Mouse (Mus musculus): Measurements from ENCODE around the gene Hist1h2ao. TPM values are rescaled to one million over a fixed set of nuclear protein-coding genes. Genes with fewer than 3 reads are reported as not detected.
A peak's percentile ranks its signal among the peaks of the same experiment; 100 is the strongest.

Gene Hist1h2ao
- total and polyA plus RNA-seq, 3 experiments: 693 TPM; not detected in 2

DNA sequence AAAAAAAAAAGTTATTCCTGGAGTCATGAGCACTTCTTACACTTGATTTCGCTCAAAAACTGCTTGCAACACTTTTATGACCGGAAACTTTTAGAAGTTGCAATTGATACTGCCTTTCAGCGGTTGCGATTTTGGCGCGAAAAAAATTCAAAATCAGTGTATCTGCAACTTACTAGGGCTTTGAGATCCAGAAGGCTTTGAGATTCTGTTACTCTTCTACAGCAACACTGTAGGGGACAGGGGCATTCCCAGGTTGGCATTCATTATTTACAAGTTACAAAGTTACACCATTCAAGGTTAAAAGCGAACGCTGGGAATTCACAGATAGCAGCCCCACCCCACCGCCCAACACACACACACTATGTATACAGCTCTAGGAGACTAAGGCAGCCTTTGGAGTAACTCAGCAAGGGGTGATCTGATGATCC is 26.5 kb upstream of the Hist1h2ao start:
- H3K9ac ChIP-seq (ENCODE audit: insufficient read depth, low read depth): peak overlapping the region; percentile 37
- no peaks in the 10 kb centered on the region for H3K9me3 ChIP-seq (replicated peaks; ENCODE audit: low read length)
- H3K79me2 ChIP-seq (replicated peaks; ENCODE audit: control insufficient read depth, extremely low read depth, insufficient read depth, poor library complexity, severe bottlenecking): no peaks in the 10 kb centered on the region
- dilution Hi-C loops (cut with MboI; ENCODE audit: extremely low pct_ligation_motif_present, extremely low pct_unique_long_range_greater_than_20kb, low sequenced_read_pairs): no loop called here
- H3K4me2 ChIP-seq (ENCODE audit: insufficient read depth, low read depth, poor library complexity, severe bottlenecking): peak overlapping the region; percentile 72
- H3K27ac ChIP-seq (ENCODE audit: insufficient read depth, low read depth): peak overlapping the region; percentile 85
- no peaks in the 10 kb centered on the region for H3K27me3 ChIP-seq (replicated peaks)
- in situ Hi-C loops (cut with MboI; ENCODE audit: low pct_ligation_motif_present, low pct_unique_long_range_greater_than_20kb, low sequenced_read_pairs): no loop called here
- no peaks in the 10 kb centered on the region for H3K36me3 ChIP-seq (replicated peaks in 1 of 2; ENCODE audit: control insufficient read depth in 1 of 2, insufficient read depth in 1 of 2, low read length in 1 of 2)
- no peak for TF ChIP-seq ZKSCAN1 (IDR thresholded peaks at IDR 0.05; ENCODE audit: borderline replicate concordance, low read depth, low read length)
- peak; percentile 97 for TF ChIP-seq E2F4 (IDR thresholded peaks at IDR 0.05; ENCODE audit: insufficient replicate concordance, low read depth, low read length)
- peak; percentile 40; the same call in 1 of the 2 replicates for TF ChIP-seq ZNF384 (IDR thresholded peaks at IDR 0.05; ENCODE audit: low read depth, low read length)
- no peak for TF ChIP-seq PAX5 (IDR thresholded peaks at IDR 0.05; ENCODE audit: low read length)
- TF ChIP-seq IRF4 (IDR thresholded peaks at IDR 0.05; ENCODE audit: low read depth, low read length): peak; percentile 34; the same call in 1 of the 2 replicates
- no peak for TF ChIP-seq EP300 (IDR thresholded peaks at IDR 0.05; ENCODE audit: low read length)
- no peak for TF ChIP-seq RAD21 (IDR thresholded peaks at IDR 0.05; ENCODE audit: low read depth, low read length)
- peak; percentile 65 for DNase-seq (ENCODE audit: extremely low read depth)
- peaks cover 0 to 33% of the 10 kb centered on the region in 2 experiments; a peak in 3 of 4 replicates for H3K4me1 ChIP-seq (ENCODE audit: control insufficient read depth in 1 of 2, insufficient read depth in 2 of 2)
- peak overlapping the region in 1 of 3 experiments; percentile 25 for H3K4me3 ChIP-seq (replicated peaks in 1 of 3; ENCODE audit: low read depth in 2 of 3, low read length in 2 of 3, poor library complexity in 1 of 3)

DNA sequence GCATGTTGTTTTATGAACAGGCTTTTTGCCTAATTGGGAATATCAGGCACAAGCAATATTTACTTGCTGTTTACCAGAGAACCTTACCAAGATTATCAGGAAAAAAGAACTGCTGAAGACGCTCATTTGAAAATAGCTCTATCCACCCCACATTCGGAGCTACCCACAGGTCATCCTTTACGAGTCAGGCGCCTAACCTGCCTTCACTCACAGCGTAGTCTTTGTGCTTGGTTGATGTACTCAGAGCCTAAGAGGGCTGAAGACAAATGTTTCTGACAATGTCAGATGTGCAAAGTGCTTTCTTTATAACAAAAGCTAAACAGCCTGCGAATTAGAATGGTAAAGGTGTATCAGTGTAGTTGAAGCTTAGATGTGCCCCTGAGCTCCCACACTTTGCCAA is 26.0 kb upstream of the Hist1h2ao start:
- H3K4me2 ChIP-seq (ENCODE audit: insufficient read depth, low read depth, poor library complexity, severe bottlenecking): peak overlapping the region; percentile 72
- no peak overlapping the region for H3K4me3 ChIP-seq (replicated peaks in 1 of 3; ENCODE audit: low read depth in 2 of 3, low read length in 2 of 3, poor library complexity in 1 of 3)
- in situ Hi-C loops (cut with MboI; ENCODE audit: low pct_ligation_motif_present, low pct_unique_long_range_greater_than_20kb, low sequenced_read_pairs) (no loop called here), dilution Hi-C loops (cut with MboI; ENCODE audit: extremely low pct_ligation_motif_present, extremely low pct_unique_long_range_greater_than_20kb, low sequenced_read_pairs) (no loop called here)
- no peaks in the 10 kb centered on the region for H3K79me2 ChIP-seq (replicated peaks; ENCODE audit: control insufficient read depth, extremely low read depth, insufficient read depth, poor library complexity, severe bottlenecking)
- TF ChIP-seq KAT2A (IDR thresholded peaks at IDR 0.05; ENCODE audit: insufficient replicate concordance, low read length) (no peak), SMC3 (IDR thresholded peaks at IDR 0.05; ENCODE audit: low read depth, low read length) (no peak), TCF12 (IDR thresholded peaks at IDR 0.05; ENCODE audit: low read depth, low read length) (no peak), IRF4 (IDR thresholded peaks at IDR 0.05; ENCODE audit: low read depth, low read length) (no peak), USF2 (conservative IDR thresholded peaks at IDR 0.05; ENCODE audit: low read depth, low read length) (no peak), CHD2 (IDR thresholded peaks at IDR 0.05; ENCODE audit: low read length) (no peak), JUN (IDR thresholded peaks at IDR 0.05; ENCODE audit: insufficient read depth, low read depth, low read length) (no peak), UBTF (IDR thresholded peaks at IDR 0.05; ENCODE audit: low read depth, low read length) (no peak), USF1 (IDR thresholded peaks at IDR 0.05; ENCODE audit: low read depth, low read length) (no peak), MYC (IDR thresholded peaks at IDR 0.05; ENCODE audit: low read depth, low read length) (no peak), JUND (conservative IDR thresholded peaks at IDR 0.05; ENCODE audit: low read depth, low read length) (no peak), GABPA (IDR thresholded peaks at IDR 0.05; ENCODE audit: insufficient replicate concordance, low read depth, low read length) (no peak), POLR2AphosphoS2 (IDR thresholded peaks at IDR 0.05; ENCODE audit: low read depth, low read length) (no peak), EP300 (IDR thresholded peaks at IDR 0.05; ENCODE audit: low read length) (no peak), NRF1 (IDR thresholded peaks at IDR 0.05; ENCODE audit: low read depth, low read length) (no peak), ETS1 (conservative IDR thresholded peaks at IDR 0.05; ENCODE audit: low read depth, low read length) (no peak), MAZ (IDR thresholded peaks at IDR 0.05; ENCODE audit: low read depth, low read length) (no peak), RCOR1 (conservative IDR thresholded peaks at IDR 0.05; ENCODE audit: low read depth, low read length) (no peak), BHLHE40 (IDR thresholded peaks at IDR 0.05; ENCODE audit: low read depth, low read length) (no peak)
- peaks cover 0 to 33% of the 10 kb centered on the region in 2 experiments; a peak in 3 of 4 replicates for H3K4me1 ChIP-seq (ENCODE audit: control insufficient read depth in 1 of 2, insufficient read depth in 2 of 2)
- peak overlapping the region; percentile 85; the same call in 1 of the 2 replicates for H3K27ac ChIP-seq (ENCODE audit: insufficient read depth, low read depth)
- no peaks in the 10 kb centered on the region for H3K36me3 ChIP-seq (replicated peaks in 1 of 2; ENCODE audit: control insufficient read depth in 1 of 2, insufficient read depth in 1 of 2, low read length in 1 of 2)
- DNase-seq (ENCODE audit: extremely low read depth): peak; percentile 29
- peak overlapping the region; percentile 37 for H3K9ac ChIP-seq (ENCODE audit: insufficient read depth, low read depth)
- H3K27me3 ChIP-seq (replicated peaks): no peaks in the 10 kb centered on the region
- H3K9me3 ChIP-seq (replicated peaks; ENCODE audit: low read length): no peaks in the 10 kb centered on the region
